Mouse (Mus musculus): ENCODE data around the gene Slc2a6. TPM values are rescaled to one million over a fixed set of nuclear protein-coding genes. Genes with fewer than 3 reads are reported as not detected.

Slc2a6 gene
- polyA plus RNA-seq, 1 experiment from 2014 or later: 0.47 TPM

DNA sequence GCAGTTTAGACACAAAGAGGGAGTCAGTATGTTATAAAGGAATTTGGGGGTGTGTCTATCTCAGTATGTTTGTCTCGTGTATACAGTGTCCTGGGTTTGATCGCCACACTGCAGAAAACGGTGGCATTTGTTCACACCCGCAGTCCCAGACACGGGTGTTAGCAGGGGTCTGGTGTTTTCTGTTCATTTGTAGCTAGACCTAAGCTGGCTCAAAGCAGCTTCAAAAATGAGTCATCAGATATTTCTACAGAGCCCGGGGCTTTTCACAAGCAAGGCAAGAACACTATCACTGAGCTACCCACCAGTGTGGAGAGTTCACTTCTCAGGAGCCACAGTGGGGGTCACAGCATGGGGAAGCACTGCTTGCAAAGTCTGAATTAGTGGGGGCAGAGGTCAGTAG, 21.6 kb upstream of the Slc2a6 start:
- TF ChIP-seq CTCF (IDR thresholded peaks at IDR 0.05; ENCODE audit: low read depth) (no peak), EP300 (IDR thresholded peaks at IDR 0.05; ENCODE audit: low read depth) (no peak)
- no peak for DNase-seq
- H3K4me3 ChIP-seq (ENCODE audit: low read depth, low read length): no peak overlapping the region
- H3K27me3 ChIP-seq (ENCODE audit: insufficient read depth, low read length): no peaks in the 10 kb centered on the region
- H3K4me1 ChIP-seq (ENCODE audit: insufficient read depth): no peaks in the 10 kb centered on the region; the same call in 1 of the 2 replicates
- WGBS (ENCODE audit: insufficient replicate concordance): 55% methylated on average over 6 of the region's 6 CpGs
- H3K27ac ChIP-seq (ENCODE audit: low read depth): no peak overlapping the region
- peak; percentile 12; the same call in 1 of the 2 replicates for ATAC-seq
- no peak overlapping the region for H3K9ac ChIP-seq (replicated peaks)
- H3K9me3 ChIP-seq (ENCODE audit: low read length): no peaks in the 10 kb centered on the region
- no peaks in the 10 kb centered on the region for H3K36me3 ChIP-seq (replicated peaks; ENCODE audit: insufficient read depth, low read length)
- H3K4me2 ChIP-seq (ENCODE audit: low read depth, low read length): no peak overlapping the region

DNA sequence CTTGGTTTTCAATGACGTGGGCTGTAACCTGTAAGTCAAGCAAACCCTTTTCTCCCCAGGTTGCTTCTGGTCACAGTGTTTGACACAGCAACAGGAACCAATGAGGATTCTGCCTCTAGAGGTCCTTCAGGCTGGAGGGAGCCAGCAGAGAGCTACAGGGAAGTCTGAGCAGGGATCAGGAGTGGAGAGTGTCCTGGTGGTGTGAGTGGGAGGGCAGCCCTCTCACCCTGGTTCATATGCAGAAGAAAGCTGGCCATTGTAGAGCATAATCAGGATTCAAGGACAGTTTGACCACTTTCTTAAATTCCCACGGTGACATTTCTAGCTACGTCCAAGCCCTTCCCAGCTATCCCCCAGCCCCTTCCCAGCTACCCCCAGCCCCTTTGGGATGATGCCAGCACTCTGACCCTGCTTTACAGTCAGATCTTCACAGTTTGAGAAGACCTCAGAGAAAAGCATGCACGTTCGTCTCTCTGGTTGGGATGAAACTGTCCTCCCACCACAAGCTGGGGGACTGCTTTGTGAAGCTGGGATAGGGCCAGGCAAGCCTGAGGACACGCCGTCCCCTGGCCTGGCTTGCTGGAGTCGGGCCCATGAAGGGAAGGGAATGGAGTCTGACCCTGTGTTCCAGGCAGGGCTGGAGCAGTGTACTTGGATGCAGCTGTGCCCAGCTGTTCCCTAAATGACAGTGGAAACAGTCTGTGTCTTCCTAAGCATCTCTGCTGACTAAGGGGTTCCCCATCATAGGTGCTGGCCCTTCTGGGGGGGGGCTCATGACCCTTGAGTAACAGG, 18.4 kb upstream of the Slc2a6 start:
- no peaks in the 10 kb centered on the region for H3K36me3 ChIP-seq (replicated peaks; ENCODE audit: insufficient read depth, low read length)
- no peak overlapping the region for H3K4me3 ChIP-seq (ENCODE audit: low read depth, low read length)
- no peak for ATAC-seq
- H3K9me3 ChIP-seq (ENCODE audit: low read length): no peaks in the 10 kb centered on the region
- peak overlapping the region; percentile 12; the same call in 1 of the 2 replicates for H3K27ac ChIP-seq (ENCODE audit: low read depth)
- no peak overlapping the region for H3K9ac ChIP-seq (replicated peaks)
- H3K4me1 ChIP-seq (ENCODE audit: insufficient read depth): peaks cover 11% of the 10 kb centered on the region
- TF ChIP-seq CTCF (IDR thresholded peaks at IDR 0.05; ENCODE audit: low read depth) (no peak), EP300 (IDR thresholded peaks at IDR 0.05; ENCODE audit: low read depth) (peak; percentile 38; the same call in 1 of the 2 replicates)
- no peak overlapping the region for H3K4me2 ChIP-seq (ENCODE audit: low read depth, low read length)
- no peaks in the 10 kb centered on the region for H3K27me3 ChIP-seq (ENCODE audit: insufficient read depth, low read length)
- DNase-seq: no peak
- WGBS (ENCODE audit: insufficient replicate concordance): 61% methylated on average over 8 of the region's 8 CpGs

GRCm38 (mm10) chr2:27044641-27045040, 16.8 kb upstream of the Slc2a6 start:
- peaks cover 11% of the 10 kb centered on the region for H3K4me1 ChIP-seq (ENCODE audit: insufficient read depth)
- no peak overlapping the region for H3K4me3 ChIP-seq (ENCODE audit: low read depth, low read length)
- DNase-seq (no peak), ATAC-seq (no peak)
- no peak overlapping the region for H3K27ac ChIP-seq (ENCODE audit: low read depth)
- no peak overlapping the region for H3K4me2 ChIP-seq (ENCODE audit: low read depth, low read length)
- WGBS (ENCODE audit: insufficient replicate concordance): 61% methylated on average over 3 of the region's 3 CpGs
- H3K9ac ChIP-seq (replicated peaks): no peak overlapping the region
- H3K27me3 ChIP-seq (ENCODE audit: insufficient read depth, low read length): no peaks in the 10 kb centered on the region
- H3K9me3 ChIP-seq (ENCODE audit: low read length): no peaks in the 10 kb centered on the region
- TF ChIP-seq EP300 (IDR thresholded peaks at IDR 0.05; ENCODE audit: low read depth) (no peak), CTCF (IDR thresholded peaks at IDR 0.05; ENCODE audit: low read depth) (no peak)
- no peaks in the 10 kb centered on the region for H3K36me3 ChIP-seq (replicated peaks; ENCODE audit: insufficient read depth, low read length)

DNA sequence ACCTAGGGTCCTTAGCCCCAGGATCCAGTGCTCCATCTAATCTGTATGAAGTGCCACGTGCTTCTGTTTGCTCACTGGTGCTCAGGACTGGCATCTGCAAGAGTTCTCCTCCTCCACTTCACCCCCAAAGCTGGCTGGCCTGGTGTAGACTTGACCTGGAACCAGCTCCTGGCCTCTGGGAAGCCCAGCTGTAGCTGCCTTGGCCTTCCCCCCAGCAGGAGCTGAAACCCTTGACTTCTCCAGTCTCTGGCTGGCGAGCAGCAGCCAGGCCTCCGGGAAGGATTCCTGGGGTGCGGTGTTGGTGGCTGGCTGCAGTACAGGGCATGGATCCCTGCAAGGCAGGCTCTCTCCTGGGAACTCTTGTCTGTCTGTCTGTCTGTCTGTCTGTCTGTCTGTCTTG, 16.4 kb upstream of the Slc2a6 start:
- Histone ChIP-seq H3K4me2 (ENCODE audit: low read depth, low read length) (no peak overlapping the region), H3K4me3 (ENCODE audit: low read depth, low read length) (no peak overlapping the region), H3K4me1 (ENCODE audit: insufficient read depth) (peaks cover 11% of the 10 kb centered on the region), H3K9me3 (ENCODE audit: low read length) (no peaks in the 10 kb centered on the region), H3K27me3 (ENCODE audit: insufficient read depth, low read length) (no peaks in the 10 kb centered on the region), H3K27ac (ENCODE audit: low read depth) (no peak overlapping the region), H3K36me3 (replicated peaks; ENCODE audit: insufficient read depth, low read length) (no peaks in the 10 kb centered on the region), H3K9ac (replicated peaks) (no peak overlapping the region)
- DNase-seq (no peak), ATAC-seq (no peak)
- WGBS (ENCODE audit: insufficient replicate concordance): 77% methylated on average over 4 of the region's 4 CpGs
- TF ChIP-seq CTCF (IDR thresholded peaks at IDR 0.05; ENCODE audit: low read depth) (no peak), EP300 (IDR thresholded peaks at IDR 0.05; ENCODE audit: low read depth) (no peak)

GRCm38 (mm10) chr2:27043461-27043860, 15.7 kb upstream of the Slc2a6 start:
- ATAC-seq (peak; percentile 46), DNase-seq (peak; percentile 82)
- H3K4me2 ChIP-seq (ENCODE audit: low read depth, low read length): no peak overlapping the region
- H3K4me3 ChIP-seq (ENCODE audit: low read depth, low read length): no peak overlapping the region
- H3K27me3 ChIP-seq (ENCODE audit: insufficient read depth, low read length): no peaks in the 10 kb centered on the region
- 12% methylated on average over 3 of the region's 3 CpGs for WGBS (ENCODE audit: insufficient replicate concordance)
- H3K9me3 ChIP-seq (ENCODE audit: low read length): no peaks in the 10 kb centered on the region
- no peak overlapping the region for H3K9ac ChIP-seq (replicated peaks)
- no peaks in the 10 kb centered on the region for H3K36me3 ChIP-seq (replicated peaks; ENCODE audit: insufficient read depth, low read length)
- peak overlapping the region; percentile 96; the same call in 1 of the 2 replicates for H3K27ac ChIP-seq (ENCODE audit: low read depth)
- H3K4me1 ChIP-seq (ENCODE audit: insufficient read depth): peaks cover 11% of the 10 kb centered on the region
- peak; percentile 88 for TF ChIP-seq CTCF (IDR thresholded peaks at IDR 0.05; ENCODE audit: low read depth)
- no peak for TF ChIP-seq EP300 (IDR thresholded peaks at IDR 0.05; ENCODE audit: low read depth)

DNA sequence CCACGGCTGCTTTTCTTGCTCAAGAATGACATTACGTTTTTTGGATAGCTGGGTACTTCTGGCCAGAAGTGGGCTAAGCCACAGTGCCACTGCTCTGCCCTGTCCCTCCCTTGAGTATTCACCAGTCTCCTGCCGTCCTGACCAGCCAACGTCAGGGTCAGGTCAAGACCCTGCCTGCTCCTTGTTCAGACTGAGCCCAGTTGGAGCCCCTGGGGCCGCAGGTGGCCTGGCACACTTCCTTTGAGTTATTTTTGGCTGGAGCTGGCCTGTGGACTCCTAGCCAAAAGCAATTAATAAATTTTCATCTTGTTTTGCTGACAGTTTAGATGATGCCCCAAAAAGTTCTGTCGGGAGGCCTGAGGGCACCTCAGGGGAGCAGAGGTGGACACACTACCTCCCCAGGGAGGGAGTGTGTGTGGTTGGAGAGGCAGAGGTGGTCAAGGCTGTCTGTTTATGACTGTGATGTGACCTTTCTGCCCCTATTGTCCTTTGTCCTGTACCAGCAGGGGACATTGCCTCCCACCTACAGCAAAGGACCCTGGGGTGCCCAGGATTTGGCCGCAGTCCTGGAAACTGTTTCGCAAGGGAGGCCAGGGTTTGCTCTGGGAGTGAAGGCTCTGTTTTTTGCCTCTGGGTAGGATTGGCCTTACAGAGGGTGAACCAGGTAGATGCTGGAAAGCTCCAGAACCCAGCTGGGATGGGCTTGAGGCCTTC, 14.5 kb upstream of the Slc2a6 start:
- TF ChIP-seq EP300 (IDR thresholded peaks at IDR 0.05; ENCODE audit: low read depth): peak; percentile 79; the same call in 1 of the 2 replicates
- TF ChIP-seq CTCF (IDR thresholded peaks at IDR 0.05; ENCODE audit: low read depth): no peak
- DNase-seq (peak; percentile 87), ATAC-seq (peak; percentile 91)
- peak overlapping the region; percentile 96 for H3K27ac ChIP-seq (ENCODE audit: low read depth)
- H3K36me3 ChIP-seq (replicated peaks; ENCODE audit: insufficient read depth, low read length): no peaks in the 10 kb centered on the region
- no peak overlapping the region for H3K4me3 ChIP-seq (ENCODE audit: low read depth, low read length)
- peaks cover 11% of the 10 kb centered on the region for H3K4me1 ChIP-seq (ENCODE audit: insufficient read depth)
- no peaks in the 10 kb centered on the region for H3K27me3 ChIP-seq (ENCODE audit: insufficient read depth, low read length)
- H3K9ac ChIP-seq (replicated peaks): peak overlapping the region; percentile 34; the same call in 1 of the 2 replicates
- no peak overlapping the region for H3K4me2 ChIP-seq (ENCODE audit: low read depth, low read length)
- 55% methylated on average over 8 of the region's 8 CpGs for WGBS (ENCODE audit: insufficient replicate concordance)
- H3K9me3 ChIP-seq (ENCODE audit: low read length): no peaks in the 10 kb centered on the region

Data from liver, postnatal 0 days (tissue).